Mouse (Mus musculus) C2C12 (cell line): ENCODE results near the gene Sec14l1.

Source experiments
- CEBPB ChIP-seq: IDR thresholded peaks from one replicate; pipeline ENCODE4 v1.6.1; 2011; ENCODE audit warnings: low read depth, mild to moderate bottlenecking, control low read depth, moderate library complexity
- CTCF ChIP-seq: IDR thresholded peaks from one replicate; pipeline ENCODE4 v1.5.1; 2011; ENCODE audit not compliant: control insufficient read depth, insufficient read depth, insufficient read length

DNA sequence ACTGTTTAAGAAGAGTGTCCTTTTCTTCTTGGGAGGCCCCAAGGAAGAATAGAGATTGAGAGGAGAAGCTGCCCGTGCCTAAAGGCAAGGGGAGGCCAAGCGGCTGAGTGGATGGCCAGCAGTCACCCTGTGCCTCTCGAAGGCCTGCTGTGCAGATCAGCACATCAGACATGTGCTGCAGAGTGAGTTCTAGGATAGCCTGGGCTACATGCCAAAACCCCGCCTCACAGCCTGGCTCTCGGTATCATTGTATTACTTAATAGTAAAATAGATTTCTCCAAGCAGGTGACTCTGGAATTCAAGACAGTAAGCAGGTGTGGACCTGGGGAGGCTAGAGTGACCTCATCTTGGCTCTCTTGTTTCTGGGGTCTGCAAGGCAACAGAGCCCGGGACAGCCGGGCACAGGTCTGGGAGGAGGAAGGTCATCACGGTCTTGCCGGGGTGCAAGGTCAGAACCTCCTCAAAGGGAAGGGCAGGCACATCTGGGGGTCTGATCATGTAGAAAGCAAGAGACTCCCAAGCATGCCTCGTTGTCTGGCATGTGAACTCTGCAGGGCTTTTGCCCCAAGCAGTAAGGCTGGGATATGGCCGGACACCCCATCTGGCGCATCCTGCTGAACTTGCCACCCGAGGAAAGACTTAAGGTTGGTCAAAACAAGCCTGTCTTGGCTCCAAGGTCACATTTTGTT is 44.4 kb downstream of the Sec14l1 start:
- TF ChIP-seq CEBPB (no peak), CTCF (no peak)
